Mouse (Mus musculus) MEL (cell line): ENCODE data around the gene Rpl19. TPM values are rescaled to one million over a fixed set of nuclear protein-coding genes. Genes with fewer than 3 reads are reported as not detected.

ENCODE experiments used
- DNase-seq: peaks from one replicate; pipeline ENCODE4 v3.0.0; 2011; ENCODE audit warnings: low read depth, low spot score
- H3K27ac ChIP-seq: 2 replicates; pipeline ENCODE4 v1.5.1; 2012; ENCODE audit warnings: low read depth, mild to moderate bottlenecking, control low read depth, low read length, moderate library complexity; ENCODE audit not compliant: control insufficient read depth
- H3K27me3 ChIP-seq, 2 experiments: fragments of 150-350 bp in 1 of 2; sonication (generic) in 1 of 2; 2 replicates each; pipeline ENCODE4 v1.6.1; 2012; ENCODE audit warnings: low read length in 2 of 2, mild to moderate bottlenecking in 2 of 2, improper control_type of control experiment in 1 of 2, moderate library complexity in 1 of 2; ENCODE audit not compliant: insufficient read depth in 2 of 2, control insufficient read depth in 1 of 2
- H3K36me3 ChIP-seq, 2 experiments: 2 replicates each; pipeline ENCODE4 v1.6.1; 2012 to 2014; ENCODE audit warnings: low read length in 2 of 2, improper control_type of control experiment in 1 of 2, inconsistent platforms in 1 of 2, mild to moderate bottlenecking in 1 of 2; ENCODE audit not compliant: insufficient read depth in 2 of 2, control insufficient read depth in 1 of 2
- H3K4me1 ChIP-seq, 2 experiments: fragments of 150-350 bp in 1 of 2; sonication (generic) in 1 of 2; 2 replicates each; pipeline ENCODE4 v1.6.1; 2012; ENCODE audit warnings: low read length in 2 of 2, improper control_type of control experiment in 1 of 2, mild to moderate bottlenecking in 1 of 2; ENCODE audit not compliant: insufficient read depth in 2 of 2, control insufficient read depth in 1 of 2
- H3K4me3 ChIP-seq, 2 experiments: fragments of 150-350 bp in 1 of 2; sonication (generic) in 1 of 2; 2 replicates each; pipeline ENCODE4 v1.5.1; 2012; ENCODE audit warnings: low read depth in 2 of 2, low read length in 2 of 2, mild to moderate bottlenecking in 2 of 2, moderate library complexity in 2 of 2, control low read depth in 1 of 2, improper control_type of control experiment in 1 of 2; ENCODE audit not compliant: control insufficient read depth in 1 of 2, insufficient read depth in 1 of 2
- H3K79me2 ChIP-seq: 2 replicates; pipeline ENCODE4 v1.6.1; 2012; ENCODE audit warnings: mild to moderate bottlenecking, low read length, moderate library complexity; ENCODE audit not compliant: control insufficient read depth, poor library complexity, insufficient read depth
- H3K9ac ChIP-seq: 2 replicates; pipeline ENCODE4 v1.6.1; 2012; ENCODE audit warnings: low read depth, mild to moderate bottlenecking, control low read depth, low read length, moderate library complexity; ENCODE audit not compliant: control insufficient read depth, poor library complexity, severe bottlenecking
- H3K9me3 ChIP-seq: fragments of 150-350 bp; sonication (generic); replicated peaks from 2 replicates; pipeline ENCODE4 v1.6.1; 2012; ENCODE audit warnings: mild to moderate bottlenecking, low read length, improper control_type of control experiment, moderate library complexity; ENCODE audit not compliant: insufficient read depth
- CHD1 ChIP-seq: IDR thresholded peaks from 2 replicates; pipeline ENCODE4 v1.6.1; 2012; ENCODE audit warnings: low read depth, mild to moderate bottlenecking, inconsistent platforms, low read length, improper control_type of control experiment
- CTCF ChIP-seq, 3 experiments: IDR thresholded peaks in 2 of 3; conservative IDR thresholded peaks in 1 of 3; 2 replicates each; pipeline ENCODE4 v1.5.1; 2011 to 2012; ENCODE audit warnings: low read length in 3 of 3, low read depth in 2 of 3, mild to moderate bottlenecking in 2 of 3, improper control_type of control experiment in 1 of 3, inconsistent platforms in 1 of 3, mixed read lengths in 1 of 3, moderate library complexity in 1 of 3; ENCODE audit not compliant: control insufficient read depth in 1 of 3, insufficient read depth in 1 of 3, poor library complexity in 1 of 3, severe bottlenecking in 1 of 3
- GABPA ChIP-seq: IDR thresholded peaks from 2 replicates; pipeline ENCODE4 v1.6.1; 2012; ENCODE audit warnings: low read depth, mild to moderate bottlenecking, inconsistent platforms, low read length, improper control_type of control experiment, moderate library complexity
- KAT2A ChIP-seq: conservative IDR thresholded peaks from 2 replicates; pipeline ENCODE4 v1.6.1; 2012; ENCODE audit warnings: low read depth, low read length, improper control_type of control experiment, inconsistent platforms
- MAZ ChIP-seq: IDR thresholded peaks from 2 replicates; pipeline ENCODE4 v1.6.1; 2012; ENCODE audit warnings: low read depth, mild to moderate bottlenecking, inconsistent platforms, low read length, improper control_type of control experiment
- MXI1 ChIP-seq: IDR thresholded peaks from 2 replicates; pipeline ENCODE4 v1.6.1; 2011; ENCODE audit warnings: mild to moderate bottlenecking, low read depth, low read length, improper control_type of control experiment
- NELFE ChIP-seq: IDR thresholded peaks from 2 replicates; pipeline ENCODE4 v1.6.1; 2011; ENCODE audit warnings: low read depth, low read length, improper control_type of control experiment
- RAD21 ChIP-seq: IDR thresholded peaks from 2 replicates; pipeline ENCODE4 v1.6.1; 2011; ENCODE audit warnings: mild to moderate bottlenecking, low read depth, low read length, improper control_type of control experiment
- RCOR1 ChIP-seq: IDR thresholded peaks from 2 replicates; pipeline ENCODE4 v1.6.1; 2012; ENCODE audit warnings: low read depth, mild to moderate bottlenecking, inconsistent platforms, low read length, improper control_type of control experiment
- SIN3A ChIP-seq: IDR thresholded peaks from 2 replicates; pipeline ENCODE4 v1.6.1; 2012; ENCODE audit warnings: low read length, improper control_type of control experiment, inconsistent platforms
- TBP ChIP-seq: IDR thresholded peaks from 2 replicates; pipeline ENCODE4 v1.8.0; 2011; ENCODE audit warnings: low read depth, low read length, improper control_type of control experiment
- UBTF ChIP-seq: IDR thresholded peaks from 2 replicates; pipeline ENCODE4 v1.6.1; 2012; ENCODE audit warnings: low read depth, mild to moderate bottlenecking, inconsistent platforms, low read length, improper control_type of control experiment, moderate library complexity, borderline replicate concordance; ENCODE audit not compliant: insufficient read depth
- USF1 ChIP-seq: IDR thresholded peaks from 2 replicates; pipeline ENCODE4 v1.6.1; 2014; ENCODE audit warnings: low read depth, mild to moderate bottlenecking, inconsistent platforms, low read length, improper control_type of control experiment, moderate library complexity
- ZMIZ1 ChIP-seq: IDR thresholded peaks from 2 replicates; pipeline ENCODE4 v1.6.1; 2012; ENCODE audit warnings: low read depth, mild to moderate bottlenecking, inconsistent platforms, low read length, improper control_type of control experiment, moderate library complexity
- polyA plus RNA-seq, 2 experiments: library from polyadenylated mRNA; stranded (reverse) in 1 of 2; unstranded in 1 of 2; fragments of >175 nt in 1 of 2; fragments of >200 nt in 1 of 2; gene quantifications; 2 replicates each; pipeline versions ENCODE4 v1.2.1 to v1.2.4; 2012; ENCODE audit warnings: low replicate concordance in 2 of 2, low read depth in 1 of 2; ENCODE audit not compliant: insufficient read length in 2 of 2, insufficient read depth in 1 of 2, missing spikeins in 1 of 2
- total RNA-seq: library from RNA; depleted of rRNA; stranded (reverse); fragments of 300-350 nt; gene quantifications from 2 replicates; pipeline ENCODE4 v1.2.3, GENCODE M21; 2012

Rpl19 gene
- total and polyA plus RNA-seq, 3 experiments, result 210 to 4,715 (median 2,650) TPM

DNA sequence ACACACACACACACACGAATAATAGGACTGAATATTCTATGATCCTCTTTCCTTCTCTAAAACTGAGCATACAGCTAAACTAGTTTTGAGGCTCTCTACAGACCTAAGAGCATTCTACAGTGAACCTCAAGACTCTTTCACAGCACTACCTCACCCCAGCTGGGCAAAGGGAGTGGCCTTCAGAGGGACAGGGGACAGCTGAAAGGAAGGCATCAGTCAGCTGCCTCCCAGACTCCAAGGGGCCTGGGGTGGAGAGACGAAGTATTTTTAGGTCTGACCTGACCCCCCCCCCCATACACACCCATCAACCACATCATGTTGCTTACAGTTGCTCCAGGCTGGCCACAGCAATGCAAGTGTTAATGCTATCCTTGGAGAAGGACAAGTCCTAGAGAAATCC lies 5.4 kb upstream of the Rpl19 start:
- Histone ChIP-seq H3K9ac (no peak overlapping the region), H3K9me3 (no peaks in the 10 kb centered on the region), H3K4me1 (peaks cover 6 to 16% of the 10 kb centered on the region in 2 experiments; a peak in 3 of 4 replicates), H3K27ac (no peak overlapping the region), H3K36me3 (peaks cover 0 to 8% of the 10 kb centered on the region in 2 experiments; a peak in 2 of 4 replicates), H3K4me3 (no peak overlapping the region), H3K79me2 (peaks cover 5% of the 10 kb centered on the region; the same call in 1 of the 2 replicates), H3K27me3 (no peaks in the 10 kb centered on the region)
- TF ChIP-seq TBP, result no peak
- TF ChIP-seq SIN3A, result no peak
- no peak for TF ChIP-seq USF1
- TF ChIP-seq RCOR1, result no peak
- no peak for TF ChIP-seq RAD21
- TF ChIP-seq MAZ, result no peak
- TF ChIP-seq ZMIZ1, result no peak
- TF ChIP-seq GABPA, result no peak
- TF ChIP-seq MXI1, result no peak
- no peak for TF ChIP-seq CHD1
- TF ChIP-seq CTCF (IDR thresholded peaks at IDR 0.05 in 2 of 3, conservative IDR thresholded peaks at IDR 0.05 in 1 of 3; ENCODE audit: control insufficient read depth in 1 of 3, insufficient read depth in 1 of 3, low read depth in 2 of 3, low read length in 3 of 3, poor library complexity in 1 of 3, severe bottlenecking in 1 of 3), result no peak
- no peak for TF ChIP-seq UBTF
- no peak for DNase-seq

DNA sequence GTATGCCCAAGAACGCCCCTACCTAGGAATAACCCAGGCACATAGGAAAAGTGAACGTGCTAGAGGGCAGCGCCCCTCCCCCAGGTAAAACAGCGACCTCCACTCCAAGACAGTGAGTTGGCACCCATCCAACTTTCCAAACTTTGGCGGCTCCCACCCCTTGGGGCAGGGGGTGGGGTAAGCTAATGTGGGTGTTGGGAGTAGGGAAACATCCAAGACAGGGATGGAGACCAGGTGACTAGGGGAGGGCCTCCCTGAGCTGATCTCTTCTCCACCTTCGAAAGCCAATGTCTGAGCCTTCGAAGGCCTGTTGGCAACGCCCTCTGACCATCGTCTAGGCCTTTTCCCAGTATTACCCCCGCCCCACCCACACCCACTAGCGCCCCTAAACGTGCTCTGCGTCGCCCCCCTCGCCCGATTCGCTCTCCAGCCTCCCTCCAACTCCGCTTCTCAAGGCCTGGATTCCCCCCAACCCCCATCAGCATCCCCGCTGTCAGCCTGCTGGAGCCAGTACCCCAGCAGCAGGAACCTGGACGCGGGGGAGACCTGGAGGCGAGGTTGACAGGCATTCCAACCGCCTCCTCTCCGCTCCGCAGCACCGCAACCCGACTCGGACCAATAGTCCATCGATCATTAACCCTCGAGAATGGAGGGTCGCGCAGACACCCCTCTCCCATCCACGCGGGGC lies 4.8 kb upstream of the Rpl19 start:
- Histone ChIP-seq H3K4me3 (peak overlapping the region; percentile 77 to 91), H3K36me3 (peaks cover 0 to 8% of the 10 kb centered on the region in 2 experiments; a peak in 2 of 4 replicates), H3K27me3 (no peaks in the 10 kb centered on the region), H3K79me2 (peaks cover 8% of the 10 kb centered on the region; the same call in 1 of the 2 replicates), H3K27ac (no peak overlapping the region), H3K9ac (peak overlapping the region; percentile 68), H3K4me1 (peaks cover 6 to 16% of the 10 kb centered on the region in 2 experiments; a peak in 3 of 4 replicates), H3K9me3 (no peaks in the 10 kb centered on the region)
- peak; percentile 71 for DNase-seq
- TF ChIP-seq MXI1 (peak; percentile 48; the same call in 1 of the 2 replicates), KAT2A (no peak)

DNA sequence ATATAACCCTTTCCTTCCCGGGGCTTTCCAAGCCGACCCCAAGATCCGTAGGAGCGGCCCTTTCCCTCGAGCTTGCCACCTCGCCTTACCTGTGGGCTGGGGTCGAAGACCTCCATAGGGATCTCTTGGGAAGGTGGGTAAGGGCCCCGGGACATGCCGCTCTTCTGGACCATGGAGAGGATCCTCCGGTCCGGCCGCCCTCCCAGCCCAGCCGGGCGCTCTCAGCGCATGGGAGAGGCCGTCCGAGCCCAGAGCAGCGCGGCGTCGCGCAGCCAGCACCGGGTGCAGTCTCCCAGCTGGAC lies 4.3 kb upstream of the Rpl19 start:
- peaks cover 6 to 16% of the 10 kb centered on the region in 2 experiments; a peak in 3 of 4 replicates for H3K4me1 ChIP-seq
- no peak for TF ChIP-seq UBTF
- 0 out of 2 replicates have a peak, but pooled peaks have one; percentile 42 for TF ChIP-seq NELFE
- H3K79me2 ChIP-seq, result peaks cover 12% of the 10 kb centered on the region
- peak overlapping the region; percentile 68 for H3K9ac ChIP-seq
- H3K27ac ChIP-seq, result peak overlapping the region; percentile 8; the same call in 1 of the 2 replicates
- H3K4me3 ChIP-seq, result peak overlapping the region; percentile 77 to 91
- DNase-seq, result no peak
- H3K27me3 ChIP-seq, result no peaks in the 10 kb centered on the region
- H3K9me3 ChIP-seq, result no peaks in the 10 kb centered on the region
- peaks cover 0 to 8% of the 10 kb centered on the region in 2 experiments; a peak in 2 of 4 replicates for H3K36me3 ChIP-seq
